Mouse (Mus musculus) neural tube, embryonic 11.5 days (tissue): ENCODE measurements around the gene Ovca2. TPM values are rescaled to one million over a fixed set of nuclear protein-coding genes. Genes with fewer than 3 reads are reported as not detected.

Experiments
- ATAC-seq: fragments of 200-750 bp; cut with Nextera tagmentation; 2 replicates; pipeline ENCODE4 v1.8.0; 2017; ENCODE audit warnings: moderate number of reproducible peaks, mild to moderate bottlenecking, moderate TSS enrichment, moderate library complexity; ENCODE audit not compliant: insufficient read depth, low FRiP score, low TSS enrichment
- DNase-seq: peaks from one replicate; pipeline ENCODE4 v3.0.0-alpha.2; 2015; ENCODE audit warnings: low spot score
- H3K27ac ChIP-seq: fragments of 300-500 bp; sonication (generic); 2 replicates; pipeline ENCODE4 v1.5.1; 2014; ENCODE audit warnings: low read depth, mild to moderate bottlenecking, low read length
- H3K27me3 ChIP-seq: fragments of 300-500 bp; sonication (generic); 2 replicates; pipeline ENCODE4 v1.6.1; 2014; ENCODE audit warnings: mild to moderate bottlenecking, low read length, mixed read lengths; ENCODE audit not compliant: control insufficient read depth, insufficient read depth
- H3K36me3 ChIP-seq: fragments of 300-500 bp; sonication (generic); 2 replicates; pipeline ENCODE4 v1.6.1; 2014; ENCODE audit warnings: mild to moderate bottlenecking, low read length, moderate library complexity, mixed read lengths; ENCODE audit not compliant: control insufficient read depth, insufficient read depth
- H3K4me1 ChIP-seq: fragments of 300-500 bp; sonication (generic); 2 replicates; pipeline ENCODE4 v1.6.1; 2014; ENCODE audit warnings: low read length, mixed read lengths; ENCODE audit not compliant: control insufficient read depth, insufficient read depth
- H3K4me2 ChIP-seq: fragments of 300-500 bp; sonication (generic); 2 replicates; pipeline ENCODE4 v1.6.1; 2014; ENCODE audit warnings: low read depth, mild to moderate bottlenecking, moderate library complexity
- H3K4me3 ChIP-seq: fragments of 300-500 bp; sonication (generic); 2 replicates; pipeline ENCODE4 v1.5.1; 2014; ENCODE audit warnings: low read depth, low read length
- H3K9ac ChIP-seq: fragments of 300-500 bp; sonication (generic); 2 replicates; pipeline ENCODE4 v1.6.1; 2014; ENCODE audit warnings: mild to moderate bottlenecking, low read length
- H3K9me3 ChIP-seq: fragments of 300-500 bp; sonication (generic); 2 replicates; pipeline ENCODE4 v1.6.1; 2016; ENCODE audit warnings: low read length; ENCODE audit not compliant: control insufficient read depth
- WGBS: fragments of 180-500 bp; shearing (Covaris S2); extraction: QIAGEN DNeasy Blood & Tissue Kit; methylation state at CpG from one replicate; pipeline ENCODE4 v1.1.7; 2014; 5-methylcytosine and 5-hydroxymethylcytosine counted together
- polyA plus RNA-seq: library from polyadenylated mRNA; unstranded; fragments of >200 nt; fragmentation: Nextera tagmentation; extraction: Ambion mirVana; gene quantifications from 2 replicates; pipeline ENCODE4 v1.2.1, GENCODE M21; 2014

Ovca2 gene
- polyA plus RNA-seq, 1 experiment from 2014 or later, result 37.4 TPM

DNA sequence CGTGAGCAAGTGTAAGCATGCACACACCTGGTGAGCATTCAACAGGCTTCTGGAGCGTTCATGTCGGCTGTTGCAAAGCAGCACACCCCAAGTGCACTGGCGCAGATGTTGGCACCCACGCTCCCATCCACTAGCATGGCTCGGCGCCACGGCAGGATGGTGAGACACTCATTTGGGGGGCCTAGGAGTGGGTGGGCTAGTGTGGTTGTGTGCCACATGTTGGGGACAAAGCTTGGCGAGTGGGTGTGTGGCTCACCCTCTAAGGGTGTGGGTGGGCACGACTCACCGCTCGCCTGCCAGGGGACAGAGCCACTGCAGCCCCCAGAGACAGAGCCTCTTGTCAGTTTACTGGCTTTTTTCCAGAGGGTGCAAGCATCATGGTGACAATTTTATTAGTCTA lies 22.3 kb upstream of the Ovca2 start:
- no peak for ATAC-seq
- no peak for DNase-seq
- peaks cover 14% of the 10 kb centered on the region for H3K27me3 ChIP-seq
- H3K27ac ChIP-seq, result no peak overlapping the region
- no peak overlapping the region for H3K4me2 ChIP-seq
- H3K36me3 ChIP-seq, result no peaks in the 10 kb centered on the region
- H3K4me1 ChIP-seq, result peaks cover 8% of the 10 kb centered on the region; the same call in 1 of the 2 replicates
- H3K9me3 ChIP-seq, result no peaks in the 10 kb centered on the region
- WGBS, result 93% methylated on average over 12 of the region's 12 CpGs
- no peak overlapping the region for H3K9ac ChIP-seq
- no peak overlapping the region for H3K4me3 ChIP-seq

DNA sequence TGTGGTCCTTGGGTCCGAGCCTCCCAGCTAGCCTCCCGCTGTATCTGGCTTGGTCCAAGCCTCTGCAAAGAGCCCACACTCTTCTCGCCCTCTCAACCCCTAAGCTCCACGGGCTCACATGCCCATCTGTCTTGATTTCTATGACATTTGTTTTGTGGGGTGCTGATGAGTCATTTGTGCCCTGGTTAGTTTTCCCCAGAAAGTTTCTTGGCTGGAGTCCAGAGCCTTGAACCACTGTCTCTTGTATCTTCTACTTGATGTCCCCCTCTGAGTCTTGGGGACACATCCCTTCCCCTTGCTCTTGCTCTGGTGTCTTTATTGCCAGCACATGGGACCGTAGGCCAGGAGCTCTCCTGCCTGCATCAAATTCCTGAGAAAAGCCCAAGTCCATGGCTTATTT lies 21.3 kb upstream of the Ovca2 start:
- DNase-seq (no peak), ATAC-seq (no peak)
- Histone ChIP-seq H3K4me1 (peaks cover 13% of the 10 kb centered on the region), H3K9ac (no peak overlapping the region), H3K27ac (no peak overlapping the region), H3K9me3 (no peaks in the 10 kb centered on the region), H3K4me3 (no peak overlapping the region), H3K4me2 (no peak overlapping the region), H3K27me3 (peaks cover 24% of the 10 kb centered on the region), H3K36me3 (no peaks in the 10 kb centered on the region)
- WGBS, result 80% methylated on average over 5 of the region's 5 CpGs

DNA sequence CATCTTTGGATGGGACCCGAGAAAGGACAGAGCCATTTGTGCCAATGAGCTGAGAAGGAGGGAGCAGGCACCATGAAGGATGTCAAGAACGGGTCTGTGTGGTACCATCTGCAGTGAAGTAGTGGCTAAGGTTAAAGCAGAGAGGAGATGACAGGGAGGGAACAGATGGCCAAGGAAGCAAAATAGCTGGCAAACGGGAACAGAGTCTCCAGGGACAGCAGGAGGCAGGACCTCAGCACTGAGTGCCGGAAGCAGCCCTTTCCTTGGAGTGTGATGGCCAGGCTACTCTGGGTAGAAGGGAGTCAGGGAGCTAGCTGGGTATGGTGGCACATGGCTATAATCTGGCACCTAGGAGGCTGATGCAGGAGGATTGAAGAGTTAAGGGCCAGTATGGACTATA lies 20.2 kb upstream of the Ovca2 start:
- H3K9me3 ChIP-seq, result no peaks in the 10 kb centered on the region
- no peak overlapping the region for H3K4me2 ChIP-seq
- H3K36me3 ChIP-seq, result no peaks in the 10 kb centered on the region
- H3K27ac ChIP-seq, result no peak overlapping the region
- no peak overlapping the region for H3K9ac ChIP-seq
- no peak for ATAC-seq
- peaks cover 23% of the 10 kb centered on the region for H3K4me1 ChIP-seq
- DNase-seq, result no peak
- H3K27me3 ChIP-seq, result peaks cover 35% of the 10 kb centered on the region
- H3K4me3 ChIP-seq, result no peak overlapping the region
- WGBS, result 39% methylated on average over 4 of the region's 4 CpGs

DNA sequence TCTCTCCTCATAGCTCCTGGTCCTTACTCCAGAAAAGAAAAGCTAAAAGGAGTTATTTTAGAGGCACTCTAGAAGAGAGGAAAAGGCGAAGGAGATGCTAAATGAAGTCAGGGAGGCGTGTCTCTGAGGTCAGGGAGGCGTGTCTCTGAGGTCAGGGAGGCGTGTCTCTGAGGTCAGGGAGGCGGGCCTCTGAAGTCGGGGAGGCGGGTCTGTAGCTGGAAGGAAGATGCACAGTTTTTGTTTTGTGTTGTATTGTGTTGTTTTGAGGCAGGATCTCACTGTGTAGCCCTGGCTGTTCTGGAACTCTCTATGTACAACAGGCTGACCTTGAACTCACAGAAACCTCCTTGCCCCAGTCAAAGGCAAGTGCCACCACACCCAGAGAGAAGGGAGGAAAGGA lies 19.3 kb upstream of the Ovca2 start:
- Histone ChIP-seq H3K27ac (no peak overlapping the region), H3K36me3 (no peaks in the 10 kb centered on the region), H3K4me3 (no peak overlapping the region), H3K4me1 (peaks cover 29% of the 10 kb centered on the region), H3K4me2 (no peak overlapping the region), H3K27me3 (peaks cover 43% of the 10 kb centered on the region), H3K9me3 (no peaks in the 10 kb centered on the region), H3K9ac (no peak overlapping the region)
- ATAC-seq, result no peak
- 26% methylated on average over 7 of the region's 7 CpGs for WGBS
- no peak for DNase-seq

DNA sequence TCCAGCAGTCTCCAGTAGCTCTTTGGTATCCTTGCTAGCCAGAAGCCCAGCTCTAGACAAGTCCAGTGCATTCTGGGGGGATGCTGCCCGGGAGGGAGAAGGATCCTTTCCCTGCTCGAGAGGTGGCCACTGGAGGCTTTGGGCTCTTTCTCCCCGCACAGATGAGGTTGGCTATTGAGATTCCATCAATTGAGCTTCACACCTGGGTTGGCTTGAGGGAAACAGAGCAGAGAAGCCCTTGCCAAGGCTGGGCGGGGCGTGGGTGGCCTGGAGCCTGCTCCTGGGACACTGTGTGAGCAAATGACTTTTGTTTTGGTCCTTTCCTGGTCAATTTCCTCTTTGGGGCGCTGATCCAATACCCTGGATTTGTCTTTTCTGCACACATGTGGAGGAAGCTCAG lies 17.5 kb upstream of the Ovca2 start:
- H3K27ac ChIP-seq, result no peak overlapping the region
- peak overlapping the region; percentile 24; the same call in 1 of the 2 replicates for H3K4me2 ChIP-seq
- WGBS, result 50% methylated on average over 6 of the region's 6 CpGs
- no peaks in the 10 kb centered on the region for H3K36me3 ChIP-seq
- H3K4me3 ChIP-seq, result no peak overlapping the region
- ATAC-seq, result no peak
- no peaks in the 10 kb centered on the region for H3K9me3 ChIP-seq
- H3K9ac ChIP-seq, result no peak overlapping the region
- H3K27me3 ChIP-seq, result peaks cover 56% of the 10 kb centered on the region
- DNase-seq, result no peak
- peaks cover 23% of the 10 kb centered on the region; the same call in 1 of the 2 replicates for H3K4me1 ChIP-seq

DNA sequence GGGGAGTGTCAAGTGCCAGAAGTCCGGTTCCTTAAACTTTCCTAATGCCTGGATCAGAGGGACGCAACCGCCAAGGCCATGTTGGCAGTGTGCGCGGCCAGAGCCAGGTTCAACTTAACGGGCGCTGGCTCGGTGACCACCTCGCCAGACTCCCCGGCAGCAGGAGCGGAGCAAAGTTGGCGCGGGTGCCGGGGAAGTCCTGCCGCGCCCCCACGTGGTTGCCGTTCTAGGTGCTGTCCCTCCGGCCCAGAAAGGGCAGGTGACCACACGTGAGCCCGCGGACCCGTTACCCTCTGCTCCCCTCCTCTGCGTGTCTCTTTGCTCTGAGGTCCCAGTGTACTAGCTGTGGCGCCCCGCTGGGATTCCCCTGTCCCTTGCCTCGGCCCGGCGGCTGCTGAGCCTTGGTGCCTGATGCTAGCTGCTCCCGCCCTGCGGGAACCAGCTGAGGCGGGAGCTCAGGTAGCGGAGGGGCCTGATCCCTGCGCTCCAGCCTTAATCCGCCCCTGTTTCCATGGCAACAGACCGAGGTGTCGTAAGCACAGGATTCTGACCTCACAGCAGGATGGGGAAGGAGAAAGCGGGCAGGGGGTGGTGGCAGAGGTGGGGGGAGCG lies 16.3 kb upstream of the Ovca2 start:
- Histone ChIP-seq H3K27ac (no peak overlapping the region), H3K27me3 (peaks cover 58% of the 10 kb centered on the region), H3K4me3 (peak overlapping the region; percentile 43), H3K9me3 (no peaks in the 10 kb centered on the region), H3K4me2 (peak overlapping the region; percentile 69), H3K36me3 (no peaks in the 10 kb centered on the region), H3K4me1 (peaks cover 21% of the 10 kb centered on the region; the same call in 1 of the 2 replicates), H3K9ac (peak overlapping the region; percentile 0; the same call in 1 of the 2 replicates)
- ATAC-seq (no peak), DNase-seq (peak; percentile 55)
- under 1% methylated on average over 39 of the region's 39 CpGs for WGBS

DNA sequence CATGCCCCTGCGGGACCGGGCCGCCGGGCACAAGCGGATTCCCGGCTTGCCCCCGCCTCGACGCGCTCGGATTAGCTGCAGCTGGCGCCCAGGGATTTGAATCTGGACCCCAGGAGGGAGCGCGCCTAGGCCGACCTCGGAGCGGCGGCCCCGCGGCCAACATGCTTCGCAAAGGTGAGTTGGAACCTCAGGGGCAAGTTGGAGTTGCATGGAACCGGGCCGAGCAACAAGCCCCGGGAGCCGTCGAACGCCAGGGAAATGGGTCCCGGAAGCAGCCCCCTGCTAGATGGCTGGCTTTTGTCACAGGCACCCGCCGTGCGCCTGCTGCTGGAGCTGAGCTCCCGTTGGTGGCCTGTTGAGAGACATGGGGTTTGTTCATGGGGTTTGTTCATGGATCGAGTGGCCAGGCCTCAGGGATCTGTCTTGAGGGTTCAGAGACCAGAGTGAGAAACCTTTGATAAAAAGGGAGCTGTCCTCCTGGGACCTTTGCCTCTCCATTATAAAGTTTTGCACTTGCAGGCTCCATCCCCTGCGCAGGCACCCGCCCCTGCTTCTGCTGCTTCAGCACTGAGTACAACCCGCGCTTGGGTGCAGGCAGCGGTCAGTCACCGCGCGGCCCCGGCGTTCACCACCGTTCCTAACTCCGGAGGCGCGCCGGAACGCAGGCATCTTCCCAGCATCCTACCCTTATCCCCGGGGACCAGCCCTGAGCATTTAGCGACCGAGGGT lies 15.7 kb upstream of the Ovca2 start:
- H3K9ac ChIP-seq, result peak overlapping the region; percentile 47
- H3K4me3 ChIP-seq, result peak overlapping the region; percentile 43
- H3K36me3 ChIP-seq, result no peaks in the 10 kb centered on the region
- peaks cover 58% of the 10 kb centered on the region for H3K27me3 ChIP-seq
- under 1% methylated on average over 52 of the region's 52 CpGs for WGBS
- DNase-seq (peak; percentile 35), ATAC-seq (no peak)
- H3K27ac ChIP-seq, result no peak overlapping the region
- H3K4me2 ChIP-seq, result peak overlapping the region; percentile 69
- H3K4me1 ChIP-seq, result peaks cover 25% of the 10 kb centered on the region
- H3K9me3 ChIP-seq, result no peaks in the 10 kb centered on the region

DNA sequence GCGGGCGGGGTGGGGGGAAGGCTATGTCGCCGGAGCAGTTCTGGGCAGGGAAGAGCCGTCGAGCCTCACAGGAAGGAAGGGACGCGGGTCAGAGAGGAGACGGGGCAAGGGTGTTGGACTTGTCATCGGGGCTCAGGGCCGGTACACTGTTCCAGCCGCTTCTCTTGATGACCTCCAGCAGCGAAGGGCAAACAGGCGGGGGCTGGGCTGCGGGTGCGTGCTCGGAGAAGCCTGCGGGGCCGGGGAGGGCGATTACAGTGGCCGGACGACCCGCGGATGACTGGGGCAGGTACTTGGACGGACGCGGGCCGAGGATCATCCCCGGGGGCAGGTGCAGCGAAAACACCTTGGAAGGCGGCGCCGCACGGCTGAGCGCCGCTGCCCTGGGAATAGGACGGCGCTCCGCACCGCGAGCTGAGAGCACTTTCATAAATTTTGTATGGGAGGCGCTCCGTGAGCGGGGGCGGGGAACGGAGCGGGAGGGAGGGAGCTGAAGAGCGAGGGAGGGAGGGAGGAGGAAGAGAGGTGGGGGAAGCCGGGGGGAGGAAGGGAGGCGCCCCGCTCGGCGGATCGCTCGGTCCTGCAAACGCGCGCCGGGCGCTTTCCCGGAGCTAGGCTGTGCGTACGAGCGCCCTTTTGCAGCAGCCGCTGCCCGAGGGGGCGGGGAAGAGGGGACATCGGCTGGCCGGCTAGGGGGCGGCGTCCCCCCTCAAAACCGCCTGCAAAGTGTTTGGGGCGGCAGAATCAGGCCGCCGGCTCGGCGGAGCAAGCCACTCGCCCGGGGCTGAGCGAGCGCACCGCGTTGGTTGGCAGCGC lies 14.8 kb upstream of the Ovca2 start, which contains the start of gene Rtn4rl1:
Gene Rtn4rl1, plus strand, starts transcription at position 528 of the 816 bp plus-strand sequence.
- Histone ChIP-seq H3K9ac (peak within 1 kb of the TSS; percentile 47), H3K36me3 (no peaks in the 10 kb centered on the region), H3K27ac (no peak within 1 kb of the TSS), H3K4me3 (peak within 1 kb of the TSS; percentile 43), H3K4me2 (peak within 1 kb of the TSS; percentile 69), H3K9me3 (no peaks in the 10 kb centered on the region), H3K4me1 (peaks cover 25% of the 10 kb centered on the region), H3K27me3 (peaks cover 58% of the 10 kb centered on the region)
- no peak for ATAC-seq
- peak; percentile 52 for DNase-seq
- under 1% methylated on average over 74 of the region's 84 CpGs for WGBS
